Mouse (Mus musculus) erythroid progenitor cell, adult 5-6 weeks (primary cell): Measurements from ENCODE around the gene Smim14. TPM values are rescaled to one million over a fixed set of nuclear protein-coding genes. Genes with fewer than 3 reads are reported as not detected.
"Not testable (repeated sequence)": the region's sequence is repeated elsewhere in the genome, so short reads cannot be mapped to it uniquely, and the experiment has no call there.

ENCODE experiments used
- ATAC-seq: replicated peaks from 2 replicates; pipeline ENCODE4 v1.8.0; 2016; ENCODE audit warnings: moderate number of reproducible peaks, mild to moderate bottlenecking, moderate TSS enrichment, inconsistent platforms; ENCODE audit not compliant: poor library complexity, low FRiP score, severe bottlenecking
- total RNA-seq, 2 experiments: library from RNA; stranded (forward) in 1 of 2; stranded (reverse) in 1 of 2; fragments of 150-400 nt in 1 of 2; fragments of 186-747, 209-891 nt in 1 of 2; gene quantifications; 2 replicates each; pipeline versions ENCODE4 v1.2.3 to v1.2.4; 2015 to 2017; ENCODE audit warnings: low replicate concordance in 2 of 2

The Smim14 gene
- 36.5 and 44.3 TPM in 2 replicates for total RNA-seq (2015; ENCODE audit: low replicate concordance)
- 13.5 and 18.9 TPM in 2 replicates for total RNA-seq (2017; ENCODE audit: low replicate concordance)

DNA sequence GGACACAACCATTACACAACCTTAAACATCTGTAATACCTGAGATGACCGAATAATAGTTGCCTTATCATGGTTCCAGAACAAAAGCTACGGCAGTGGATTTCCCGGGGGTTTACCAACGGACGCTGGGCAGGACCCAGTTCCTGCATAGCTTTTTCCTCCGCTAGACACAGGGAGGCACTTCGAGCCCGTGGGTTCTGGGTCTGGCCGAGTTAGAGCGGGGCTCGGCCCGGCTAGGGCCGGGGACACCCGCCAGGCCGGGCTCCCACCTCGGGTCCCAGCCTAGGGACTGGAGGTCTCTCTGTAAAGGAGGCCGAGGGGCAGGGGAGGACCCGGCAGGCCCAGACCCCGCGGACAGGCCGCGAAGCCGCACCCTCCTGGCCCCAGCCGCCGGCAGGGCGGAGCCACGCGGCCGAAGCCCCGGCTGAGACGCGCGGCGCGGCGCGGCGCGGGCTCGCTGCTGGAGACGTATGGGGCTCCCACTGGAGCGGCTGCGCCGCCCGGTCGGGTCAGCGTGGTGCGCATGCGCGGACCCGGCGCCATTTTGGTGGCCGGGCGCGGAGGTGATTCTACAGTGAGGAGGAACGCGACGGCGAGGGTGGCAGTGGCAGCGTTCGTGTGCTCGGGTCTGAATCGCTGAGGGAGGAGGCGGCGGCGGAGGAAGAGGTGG lies at the start of gene Smim14, which contains the start of gene Ube2k:
Gene Smim14, minus strand, starts transcription at position 434 of the 669 bp plus-strand sequence.
Gene Ube2k, plus strand, starts transcription at position 483 of the 669 bp plus-strand sequence.
- ATAC-seq = peak; percentile 85

GRCm38 (mm10) chr5:65586291-65586690 lies 49.3 kb upstream of the Smim14 start:
- no peak for ATAC-seq

GRCm38 (mm10) chr5:65578545-65578944 lies 41.6 kb upstream of the Smim14 start:
- no peak for ATAC-seq

DNA sequence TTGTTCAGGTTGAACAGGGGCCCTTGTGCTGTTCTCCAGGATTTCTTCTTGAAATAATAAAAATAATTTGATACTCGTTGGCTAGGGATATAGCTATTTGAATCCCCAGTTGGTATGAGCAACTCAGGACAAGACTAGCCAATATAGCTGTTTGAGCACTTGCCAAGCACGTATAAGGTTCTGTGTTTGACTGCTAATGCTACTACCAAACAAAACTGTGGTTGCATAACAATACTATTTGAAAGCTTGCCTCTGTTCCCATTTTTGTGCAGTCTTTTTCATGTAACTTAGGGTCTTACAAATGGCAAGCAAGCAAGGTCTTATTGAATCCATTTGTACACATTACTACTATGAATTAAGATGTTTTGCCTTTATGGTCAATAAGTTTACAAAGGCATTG lies 38.9 kb upstream of the Smim14 start:
- no peak for ATAC-seq

DNA sequence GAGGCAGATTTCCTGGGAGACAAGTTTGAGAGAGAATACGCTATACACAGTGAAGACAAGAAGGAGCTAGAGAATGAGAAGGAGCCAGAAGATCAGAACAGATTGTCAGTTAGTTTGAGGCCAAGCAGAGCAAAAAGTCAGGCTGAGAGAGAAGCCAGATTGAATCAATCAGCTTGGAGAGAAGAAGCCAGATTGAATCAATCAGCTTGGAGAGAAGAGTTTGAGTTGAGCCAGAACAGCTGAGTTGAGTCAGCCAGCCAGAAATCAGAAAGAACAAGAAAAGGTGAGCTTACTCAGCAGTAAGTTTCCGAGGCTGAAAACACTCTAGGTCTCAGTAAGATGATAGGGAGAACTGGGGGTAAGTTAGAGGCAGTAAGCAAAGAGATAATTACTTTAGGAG lies 37.9 kb upstream of the Smim14 start:
- ATAC-seq = no peak

DNA sequence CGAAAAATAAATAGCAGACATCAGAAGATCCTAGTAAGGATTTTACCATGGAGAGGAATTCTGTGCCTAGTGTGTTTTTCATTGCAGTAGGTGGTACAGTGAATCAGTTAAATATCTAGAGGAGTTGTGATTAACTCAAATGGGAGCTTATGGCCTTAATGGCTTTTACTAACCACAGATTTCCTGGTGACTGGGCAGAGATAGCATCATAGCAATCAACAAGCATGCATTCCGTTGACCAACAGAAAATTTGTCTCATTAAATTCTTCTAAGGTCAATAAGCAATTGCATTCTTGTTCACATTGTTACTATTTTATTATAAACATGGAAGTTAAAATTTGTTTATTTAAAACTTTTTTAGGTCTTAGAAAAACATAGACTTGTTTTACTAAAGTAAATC lies 28.5 kb upstream of the Smim14 start:
- ATAC-seq = no peak

DNA sequence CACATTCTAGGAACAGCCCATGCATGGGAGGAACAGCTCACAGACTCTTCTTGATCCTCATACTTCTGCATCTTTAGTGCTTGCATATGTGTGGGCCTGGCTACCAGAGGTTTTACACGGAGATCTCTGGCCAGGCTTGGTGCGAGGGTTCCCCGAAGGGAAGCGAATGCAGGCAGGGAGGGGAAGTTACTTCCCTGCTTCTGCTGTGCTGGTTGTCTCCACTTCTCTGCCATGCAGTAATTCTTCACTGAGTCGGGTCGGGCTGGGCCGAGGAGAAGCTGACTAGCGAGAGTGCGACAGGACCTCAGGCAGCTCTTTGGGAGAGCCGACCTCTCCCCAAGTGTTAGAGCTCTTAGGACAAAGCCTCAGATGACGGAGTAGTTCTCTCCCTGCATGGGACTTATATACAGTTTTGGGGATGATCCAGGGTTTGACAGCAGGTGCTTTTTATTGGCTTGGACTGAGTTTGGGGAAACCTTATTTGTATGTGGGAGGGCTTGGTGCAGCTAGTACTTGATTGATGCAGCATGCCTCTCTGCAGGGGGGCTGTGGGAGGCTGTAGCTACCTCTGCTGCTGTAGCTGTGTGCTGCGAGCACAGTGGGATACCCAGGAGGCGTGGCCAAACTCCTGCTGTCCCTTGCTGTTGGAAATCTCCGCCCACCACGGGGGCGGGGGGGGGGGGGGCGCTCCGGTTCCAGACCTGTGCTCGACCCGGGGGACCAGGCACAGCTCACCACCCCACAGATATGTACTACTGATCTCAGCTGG lies 24.3 kb upstream of the Smim14 start:
- ATAC-seq = no peak

- no peak for ATAC-seq
These were observed 20.1 kb upstream of the Smim14 start for GRCm38 (mm10) chr5:65557109-65557508.

GRCm38 (mm10) chr5:65549677-65550076 lies 12.7 kb upstream of the Smim14 start:
- ATAC-seq = no peak

GRCm38 (mm10) chr5:65544616-65545015 lies 7.6 kb upstream of the Smim14 start:
- ATAC-seq = no peak

GRCm38 (mm10) chr5:65543491-65543890 lies 6.5 kb upstream of the Smim14 start:
- no peak for ATAC-seq

- ATAC-seq = no peak
These were observed 4.9 kb upstream of the Smim14 start for GRCm38 (mm10) chr5:65541889-65542288.

- no peak for ATAC-seq
These were observed 2.8 kb upstream of the Smim14 start for GRCm38 (mm10) chr5:65539786-65540185.

GRCm38 (mm10) chr5:65538829-65539228 lies 1.8 kb upstream of the Smim14 start:
- ATAC-seq = no peak

- ATAC-seq = peak; percentile 15; the same call in 1 of the 2 replicates
These were observed 1.1 kb upstream of the Smim14 start for GRCm38 (mm10) chr5:65538121-65538520.

DNA sequence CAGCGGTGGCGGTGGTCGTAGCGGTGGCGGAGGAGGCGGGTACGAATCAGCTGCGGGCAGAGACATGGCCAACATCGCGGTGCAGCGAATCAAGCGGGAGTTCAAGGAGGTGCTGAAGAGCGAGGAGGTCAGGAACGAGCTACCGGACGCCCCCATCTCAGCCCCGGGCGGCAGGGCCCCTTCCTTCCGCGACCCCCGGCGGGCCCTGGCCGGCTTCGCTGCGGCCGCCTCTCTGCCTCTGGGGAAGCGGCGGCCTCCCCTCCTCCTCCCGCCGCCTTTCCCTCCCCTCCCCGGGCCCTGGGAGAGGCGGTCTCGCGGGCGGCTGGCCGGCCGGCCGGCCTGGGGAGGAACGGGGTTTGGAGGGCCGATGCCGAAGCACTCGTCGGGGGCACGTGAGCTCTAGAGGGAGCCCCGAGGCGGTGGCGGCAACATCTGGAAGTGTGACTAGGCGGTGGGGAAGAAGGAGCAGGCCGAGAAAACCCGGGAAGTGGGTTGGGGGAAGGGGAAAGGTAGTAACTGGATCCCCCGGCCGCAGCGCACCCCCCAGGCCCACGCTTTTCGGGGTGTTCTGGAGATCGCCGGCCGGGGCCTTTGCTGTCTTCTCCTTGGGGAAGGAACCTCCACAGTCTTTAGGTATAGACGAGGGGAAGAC lies 562 bp upstream of the Smim14 start:
- peak; percentile 66 for ATAC-seq

- not testable (repeated sequence) for ATAC-seq
These were observed 917 bp downstream of the Smim14 start for GRCm38 (mm10) chr5:65536068-65536465.

DNA sequence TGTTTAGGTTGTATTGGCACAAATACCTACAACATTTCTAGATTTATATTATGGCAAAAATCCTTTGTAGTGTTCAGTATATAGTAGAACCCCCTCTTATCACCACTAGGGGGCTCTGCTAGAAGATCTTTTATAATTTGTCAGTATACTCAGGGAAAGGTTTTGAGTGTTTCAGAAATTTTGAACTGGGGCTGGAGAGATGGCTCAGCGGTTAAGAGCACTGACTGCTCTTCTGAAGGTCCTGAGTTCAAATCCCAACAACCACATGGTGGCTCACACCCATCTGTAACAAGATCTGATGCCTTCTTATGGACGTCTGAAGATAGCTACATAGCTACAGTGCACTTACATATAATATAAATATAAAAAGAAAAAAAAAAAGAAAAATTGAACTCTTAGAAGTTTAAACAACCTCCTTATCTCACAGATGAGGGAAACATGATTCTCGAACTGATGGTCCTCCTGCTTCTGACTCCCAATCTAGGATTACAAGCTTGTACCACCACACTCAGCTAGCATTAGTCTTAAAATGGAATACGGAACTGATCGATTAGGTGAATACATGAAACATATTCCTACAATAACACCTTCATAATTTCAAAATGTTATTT lies 1.4 kb downstream of the Smim14 start:
- ATAC-seq = peak; percentile 35; the same call in 1 of the 2 replicates

DNA sequence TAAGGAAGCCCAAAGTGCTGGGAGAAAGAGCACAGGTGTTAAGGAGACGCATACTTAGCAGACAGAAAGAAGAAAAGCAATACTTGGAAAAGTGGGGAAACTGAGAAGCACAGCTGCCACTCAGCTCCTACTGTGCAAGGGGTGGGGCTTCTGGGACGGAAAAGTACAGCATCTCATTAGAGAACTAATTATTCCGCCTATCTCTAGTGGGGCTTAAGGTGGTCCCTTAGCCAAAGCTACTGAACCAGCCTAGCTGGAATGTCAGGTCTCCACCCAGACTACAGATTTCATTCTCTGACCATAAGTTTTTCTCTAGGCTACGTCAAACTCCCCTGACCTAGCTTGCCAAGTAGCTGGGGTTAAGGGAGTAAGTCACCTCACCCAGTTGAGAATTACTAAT lies 2.5 kb downstream of the Smim14 start:
- ATAC-seq = no peak

DNA sequence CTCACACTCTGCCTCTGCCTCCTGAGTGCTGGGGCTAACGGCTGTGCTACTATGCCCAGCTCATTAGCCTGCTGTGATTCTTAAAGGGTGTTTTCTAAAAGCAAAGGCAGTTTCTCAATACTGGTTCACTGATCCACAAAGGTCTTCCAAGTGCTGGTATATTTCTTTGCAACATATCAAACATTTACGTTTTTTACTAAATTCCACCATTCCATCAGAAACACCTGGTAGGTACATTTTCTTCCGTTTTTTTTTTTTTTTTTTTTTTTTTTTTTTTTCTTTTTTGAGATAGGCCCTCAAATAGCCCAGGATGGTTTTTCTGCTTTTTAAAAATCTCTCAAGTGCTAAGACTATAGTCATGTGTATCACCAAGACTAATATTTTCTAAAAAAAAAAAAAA lies 5.7 kb downstream of the Smim14 start:
- no peak for ATAC-seq
